ENCODE assay signal across 24 mouse cellular contexts in the genomic region with DNA sequence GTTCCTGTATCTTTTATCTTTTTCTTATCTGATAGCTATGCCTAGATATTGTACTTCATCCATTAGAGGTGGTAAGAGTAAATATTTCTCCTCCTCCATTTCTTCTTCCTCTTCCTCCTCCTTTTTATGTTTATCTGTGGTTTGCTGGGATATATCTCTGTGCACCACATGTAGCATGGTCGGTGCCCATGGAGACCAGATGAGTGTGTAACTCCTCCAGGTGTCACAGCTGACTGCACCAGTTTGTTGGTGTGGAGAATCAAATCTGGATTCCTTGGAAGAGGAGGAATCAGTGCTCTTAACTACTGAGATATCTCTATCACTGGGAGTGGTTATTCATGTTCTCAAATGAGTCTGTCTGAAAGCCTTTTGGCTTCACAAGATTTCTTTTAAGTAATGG.
"Had no signal": no experiment of that assay in that cellular context is flagged by ENCODE, and none has a peak within 500 bp of the region (broad histone marks: within the 10 kb centered on the region; RNA-seq: fewer than 3 reads in every experiment).

No protein-coding gene starts in this region.

- H3K27me3 ChIP-seq: heart, embryonic 12.5 days; hindbrain, embryonic 12.5 days; limb, embryonic 13.5 days; limb, embryonic 15.5 days had no signal

- H3K27ac ChIP-seq: gastrocnemius, adult 2 months; heart, embryonic 10.5 days; hindbrain, embryonic 10.5 days; hindbrain, embryonic 12.5 days; hindbrain, embryonic 14.5 days; limb, embryonic 13.5 days; limb, embryonic 15.5 days; liver, embryonic 14.5 days had no signal

- H3K4me2 ChIP-seq: heart, embryonic 12.5 days; hindbrain, embryonic 12.5 days; hindbrain, embryonic 14.5 days; limb, embryonic 13.5 days; limb, embryonic 15.5 days had no signal

- H3K4me3 ChIP-seq: gastrocnemius, adult 2 months; heart, embryonic 10.5 days; heart, embryonic 12.5 days; hindbrain, embryonic 10.5 days; hindbrain, embryonic 12.5 days; limb, embryonic 13.5 days; limb, embryonic 15.5 days had no signal

- H3K36me3 ChIP-seq: heart, embryonic 12.5 days; hindbrain, embryonic 12.5 days; limb, embryonic 13.5 days had no signal

- ATAC-seq: hindbrain, embryonic 16.5 days; inflammation-experienced regulatory T-cells, adult 6 months; intestine, embryonic 16.5 days had no signal

- H3K4me1 ChIP-seq: heart, embryonic 10.5 days; heart, embryonic 12.5 days; hindbrain, embryonic 10.5 days; hindbrain, embryonic 12.5 days; limb, embryonic 13.5 days; limb, embryonic 15.5 days had no signal

- DNase-seq: gastrocnemius, adult 2 months; gastrocnemius, postnatal 10 days; gastrocnemius, postnatal 25 days; heart, adult 18-20 months; heart, postnatal 10 days; heart, postnatal 4 days; kidney, adult 18-20 months; kidney, adult 8-10 months; kidney, postnatal 14 days; kidney, postnatal 36 days; layer of hippocampus, adult 9-11 months; layer of hippocampus, postnatal 36 days; left cerebral cortex, postnatal 4 days had no signal

- H3K9ac ChIP-seq: heart, embryonic 12.5 days; hindbrain, embryonic 12.5 days; hindbrain, embryonic 14.5 days; limb, embryonic 13.5 days; limb, embryonic 15.5 days; liver, embryonic 14.5 days had no signal

- H3K9me3 ChIP-seq: heart, embryonic 10.5 days; heart, embryonic 12.5 days; hindbrain, embryonic 10.5 days; hindbrain, embryonic 12.5 days; limb, embryonic 13.5 days; limb, embryonic 15.5 days had no signal
